Mouse (Mus musculus) G1E (cell line): ENCODE data around the gene Fgd5.

Experiments
- CTCF ChIP-seq: IDR thresholded peaks from 2 replicates; pipeline ENCODE4 v1.5.1; 2012; ENCODE audit warnings: low read depth, low read length, inconsistent platforms, mixed read lengths
- GATA1 ChIP-seq: IDR thresholded peaks from 2 replicates; pipeline ENCODE4 v1.6.1; 2012; ENCODE audit warnings: borderline replicate concordance, low read length, inconsistent platforms, mixed read lengths
- POLR2AphosphoS5 ChIP-seq: IDR thresholded peaks from 2 replicates; pipeline ENCODE4 v1.6.1; 2012; ENCODE audit warnings: low read depth, low read length, inconsistent platforms; ENCODE audit not compliant: insufficient replicate concordance
- TAL1 ChIP-seq: conservative IDR thresholded peaks from 2 replicates; pipeline ENCODE4 v1.6.1; 2012; ENCODE audit warnings: low read depth, low read length, inconsistent platforms, mixed read lengths

GRCm38 (mm10) chr6:92025252-92025651, 46.6 kb downstream of the Fgd5 start:
- TF ChIP-seq CTCF (no peak), GATA1 (no peak), POLR2AphosphoS5 (no peak), TAL1 (no peak)
